Mouse (Mus musculus): ENCODE results near the gene Uox. TPM values are rescaled to one million over a fixed set of nuclear protein-coding genes. Genes with fewer than 3 reads are reported as not detected.

The Uox gene
- polyA plus RNA-seq, 1 experiment: not detected

DNA sequence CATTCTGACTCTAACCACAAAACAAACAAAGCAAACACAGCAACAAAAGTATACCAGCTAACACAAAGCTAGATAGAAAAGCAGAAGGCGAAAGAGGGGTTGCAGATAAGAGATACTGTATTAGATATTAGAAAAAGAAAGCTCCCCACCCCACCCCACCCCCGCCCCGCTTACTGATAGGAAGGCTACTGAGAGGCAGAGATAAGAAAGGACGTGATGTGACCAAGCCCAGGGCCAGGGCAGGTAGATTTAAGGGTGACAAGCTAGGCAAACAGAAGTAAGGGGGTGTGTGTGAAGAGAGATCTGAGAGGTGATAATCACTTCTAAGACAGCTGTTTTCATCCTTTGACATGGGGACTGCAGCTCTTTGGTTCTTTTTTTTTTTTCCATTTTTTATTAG lies 48.1 kb downstream of the Uox start:
- no peaks in the 10 kb centered on the region for H3K27me3 ChIP-seq (ENCODE audit: control insufficient read depth, insufficient read depth, low read length)
- H3K4me3 ChIP-seq (ENCODE audit: extremely low read depth, insufficient read depth, insufficient read length): no peak overlapping the region
- H3K27ac ChIP-seq (ENCODE audit: insufficient read depth, low read length): no peak overlapping the region
- no peaks in the 10 kb centered on the region for H3K36me3 ChIP-seq (ENCODE audit: control insufficient read depth, insufficient read depth, low read length)
- no peak for TF ChIP-seq POLR2A (IDR thresholded peaks at IDR 0.05; ENCODE audit: low read depth, low read length)
- TF ChIP-seq CTCF (IDR thresholded peaks at IDR 0.05; ENCODE audit: extremely low read depth, insufficient read depth, insufficient read length, insufficient replicate concordance): no peak
- no peak for DNase-seq (ENCODE audit: low read depth in 1 of 2, low spot score in 2 of 2)
- WGBS: 81% methylated on average over 4 of the region's 4 CpGs
- H3K4me1 ChIP-seq (ENCODE audit: control insufficient read depth, insufficient read depth, insufficient read length): no peaks in the 10 kb centered on the region

DNA sequence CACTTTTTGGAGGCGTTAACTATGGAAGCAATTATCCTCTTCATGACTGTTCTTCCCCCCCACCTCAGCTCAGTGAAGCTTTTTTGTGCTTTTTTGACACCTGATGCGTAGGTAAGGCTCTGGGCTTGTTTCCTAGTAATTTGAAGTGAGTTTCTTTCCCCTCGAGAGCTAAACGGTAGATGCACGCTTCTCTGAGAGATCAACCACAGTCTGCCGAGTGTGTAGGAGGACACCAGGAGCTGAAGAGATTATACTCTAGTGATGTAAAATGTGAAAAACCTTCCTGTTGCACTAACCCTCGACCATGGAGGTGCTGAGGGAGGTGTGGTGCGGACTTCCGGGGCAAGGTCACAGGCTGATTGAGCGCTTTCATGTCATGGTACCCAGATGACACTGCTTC lies 49.9 kb downstream of the Uox start:
- Histone ChIP-seq H3K4me1 (ENCODE audit: control insufficient read depth, insufficient read depth, insufficient read length) (no peaks in the 10 kb centered on the region), H3K27ac (ENCODE audit: insufficient read depth, low read length) (no peak overlapping the region), H3K27me3 (ENCODE audit: control insufficient read depth, insufficient read depth, low read length) (no peaks in the 10 kb centered on the region), H3K4me3 (ENCODE audit: extremely low read depth, insufficient read depth, insufficient read length) (no peak overlapping the region), H3K36me3 (ENCODE audit: control insufficient read depth, insufficient read depth, low read length) (no peaks in the 10 kb centered on the region)
- no peak for DNase-seq (ENCODE audit: low read depth in 1 of 2, low spot score in 2 of 2)
- TF ChIP-seq CTCF (IDR thresholded peaks at IDR 0.05; ENCODE audit: extremely low read depth, insufficient read depth, insufficient read length, insufficient replicate concordance) (no peak), POLR2A (IDR thresholded peaks at IDR 0.05; ENCODE audit: low read depth, low read length) (no peak)
- WGBS: 83% methylated on average over 10 of the region's 10 CpGs

DNA sequence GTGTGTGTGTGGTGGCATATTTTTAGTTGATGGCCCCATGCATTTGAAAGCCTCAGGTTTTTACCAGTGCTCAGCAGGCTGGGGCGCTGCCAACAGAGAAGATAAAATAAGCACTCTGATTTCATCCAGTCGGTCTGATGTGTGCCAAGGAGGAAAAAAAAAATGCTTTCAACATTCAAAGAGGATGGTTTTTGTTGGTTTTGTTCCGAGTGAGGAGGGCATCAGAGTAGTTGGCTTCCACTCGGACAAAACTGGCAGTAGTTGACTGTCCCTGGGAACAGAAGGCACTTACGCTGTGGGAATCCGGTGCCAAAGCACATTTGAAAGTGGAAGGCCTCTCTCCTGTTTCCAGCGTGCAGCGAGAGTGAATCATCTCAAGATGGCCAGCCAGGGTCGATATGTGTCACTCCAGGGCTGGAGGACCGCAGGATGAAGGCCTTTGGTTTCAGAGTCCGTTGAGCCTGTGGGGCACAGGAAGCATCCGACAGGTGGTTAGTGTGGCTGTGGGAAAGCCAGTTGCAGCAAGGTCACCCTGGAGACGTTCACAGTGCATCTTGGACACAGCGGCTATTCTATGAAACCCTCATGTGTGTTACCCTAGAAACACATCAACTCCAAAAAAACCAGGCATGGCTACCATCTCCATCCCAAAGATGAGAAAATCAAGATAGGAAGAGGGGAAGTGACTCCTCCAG lies 50.5 kb downstream of the Uox start:
- no peaks in the 10 kb centered on the region for H3K36me3 ChIP-seq (ENCODE audit: control insufficient read depth, insufficient read depth, low read length)
- H3K27me3 ChIP-seq (ENCODE audit: control insufficient read depth, insufficient read depth, low read length): no peaks in the 10 kb centered on the region
- H3K4me3 ChIP-seq (ENCODE audit: extremely low read depth, insufficient read depth, insufficient read length): no peak overlapping the region
- DNase-seq (ENCODE audit: low read depth in 1 of 2, low spot score in 2 of 2): no peak
- WGBS: 76% methylated on average over 14 of the region's 14 CpGs
- TF ChIP-seq CTCF (IDR thresholded peaks at IDR 0.05; ENCODE audit: extremely low read depth, insufficient read depth, insufficient read length, insufficient replicate concordance) (no peak), POLR2A (IDR thresholded peaks at IDR 0.05; ENCODE audit: low read depth, low read length) (no peak)
- H3K4me1 ChIP-seq (ENCODE audit: control insufficient read depth, insufficient read depth, insufficient read length): no peaks in the 10 kb centered on the region
- no peak overlapping the region for H3K27ac ChIP-seq (ENCODE audit: insufficient read depth, low read length)

- H3K4me3 ChIP-seq (ENCODE audit: extremely low read depth, insufficient read depth, insufficient read length): no peak overlapping the region
- no peak overlapping the region for H3K27ac ChIP-seq (ENCODE audit: insufficient read depth, low read length)
- H3K36me3 ChIP-seq (ENCODE audit: control insufficient read depth, insufficient read depth, low read length): no peaks in the 10 kb centered on the region
- H3K4me1 ChIP-seq (ENCODE audit: control insufficient read depth, insufficient read depth, insufficient read length): no peaks in the 10 kb centered on the region
- DNase-seq (ENCODE audit: low read depth in 1 of 2, low spot score in 2 of 2): no peak
- 88% methylated on average over 11 of the region's 11 CpGs for WGBS
- H3K27me3 ChIP-seq (ENCODE audit: control insufficient read depth, insufficient read depth, low read length): no peaks in the 10 kb centered on the region
- TF ChIP-seq POLR2A (IDR thresholded peaks at IDR 0.05; ENCODE audit: low read depth, low read length) (no peak), CTCF (IDR thresholded peaks at IDR 0.05; ENCODE audit: extremely low read depth, insufficient read depth, insufficient read length, insufficient replicate concordance) (no peak)
Observed at GRCm38 (mm10) chr3:146621966-146622365, 51.7 kb downstream of the Uox start.

DNA sequence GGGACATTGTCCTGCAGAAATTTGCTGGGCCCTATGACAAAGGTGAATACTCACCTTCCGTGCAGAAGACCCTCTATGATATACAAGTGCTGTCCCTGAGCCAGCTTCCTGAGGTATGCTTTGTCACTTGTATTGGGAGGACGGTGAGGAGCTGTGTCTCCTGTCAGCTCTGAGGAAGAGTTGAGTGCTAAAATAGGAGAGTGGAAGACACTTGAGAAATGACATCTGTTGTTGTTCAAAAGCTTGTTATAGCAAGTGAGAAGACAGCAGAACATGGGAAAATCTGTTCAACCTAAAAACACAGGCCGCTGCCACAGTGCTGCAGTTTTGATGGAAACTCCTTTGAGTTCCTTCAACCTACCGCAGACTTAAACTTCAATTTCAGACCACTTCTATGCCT lies 55.5 kb downstream of the Uox start:
- Histone ChIP-seq H3K27ac (ENCODE audit: insufficient read depth, low read length) (no peak overlapping the region), H3K27me3 (ENCODE audit: control insufficient read depth, insufficient read depth, low read length) (no peaks in the 10 kb centered on the region), H3K4me1 (ENCODE audit: control insufficient read depth, insufficient read depth, insufficient read length) (no peaks in the 10 kb centered on the region; the same call in 1 of the 2 replicates), H3K4me3 (ENCODE audit: extremely low read depth, insufficient read depth, insufficient read length) (no peak overlapping the region), H3K36me3 (ENCODE audit: control insufficient read depth, insufficient read depth, low read length) (no peaks in the 10 kb centered on the region)
- no peak for TF ChIP-seq POLR2A (IDR thresholded peaks at IDR 0.05; ENCODE audit: low read depth, low read length)
- TF ChIP-seq CTCF (IDR thresholded peaks at IDR 0.05; ENCODE audit: extremely low read depth, insufficient read depth, insufficient read length, insufficient replicate concordance): no peak
- no peak for DNase-seq (ENCODE audit: low read depth in 1 of 2, low spot score in 2 of 2)
- WGBS: 93% methylated on average over 4 of the region's 4 CpGs

- no peaks in the 10 kb centered on the region for H3K36me3 ChIP-seq (ENCODE audit: control insufficient read depth, insufficient read depth, low read length)
- H3K4me3 ChIP-seq (ENCODE audit: extremely low read depth, insufficient read depth, insufficient read length): no peak overlapping the region
- no peak for TF ChIP-seq CTCF (IDR thresholded peaks at IDR 0.05; ENCODE audit: extremely low read depth, insufficient read depth, insufficient read length, insufficient replicate concordance)
- no peak for TF ChIP-seq POLR2A (IDR thresholded peaks at IDR 0.05; ENCODE audit: low read depth, low read length)
- DNase-seq (ENCODE audit: low read depth in 1 of 2, low spot score in 2 of 2): no peak
- H3K27ac ChIP-seq (ENCODE audit: insufficient read depth, low read length): no peak overlapping the region
- 54% methylated on average over 8 of the region's 8 CpGs for WGBS
- H3K27me3 ChIP-seq (ENCODE audit: control insufficient read depth, insufficient read depth, low read length): no peaks in the 10 kb centered on the region
- no peaks in the 10 kb centered on the region; the same call in 1 of the 2 replicates for H3K4me1 ChIP-seq (ENCODE audit: control insufficient read depth, insufficient read depth, insufficient read length)
Observed at GRCm38 (mm10) chr3:146628227-146628982, 58.2 kb downstream of the Uox start.

DNA sequence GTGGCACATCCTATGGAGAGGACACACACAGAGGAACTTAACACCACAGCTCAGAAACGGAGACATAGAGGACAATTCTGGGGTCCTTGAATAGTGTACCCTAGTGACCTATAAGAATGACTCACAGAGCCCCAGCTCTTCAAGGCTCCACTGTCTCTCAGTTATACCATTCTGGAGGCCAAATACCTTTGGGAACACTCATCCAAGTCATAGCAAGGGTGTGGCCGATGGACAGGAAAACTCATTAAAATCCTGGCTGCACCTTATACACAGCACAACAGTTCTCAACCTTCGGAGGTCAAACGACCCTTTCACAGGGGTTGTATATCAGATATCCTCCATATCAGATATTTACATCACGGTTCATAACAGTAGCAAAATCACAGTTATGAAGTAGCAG lies 62.3 kb downstream of the Uox start:
- no peaks in the 10 kb centered on the region for H3K36me3 ChIP-seq (ENCODE audit: control insufficient read depth, insufficient read depth, low read length)
- DNase-seq (ENCODE audit: low read depth in 1 of 2, low spot score in 2 of 2): no peak
- no peaks in the 10 kb centered on the region; the same call in 1 of the 2 replicates for H3K4me1 ChIP-seq (ENCODE audit: control insufficient read depth, insufficient read depth, insufficient read length)
- H3K4me3 ChIP-seq (ENCODE audit: extremely low read depth, insufficient read depth, insufficient read length): no peak overlapping the region
- TF ChIP-seq CTCF (IDR thresholded peaks at IDR 0.05; ENCODE audit: extremely low read depth, insufficient read depth, insufficient read length, insufficient replicate concordance) (no peak), POLR2A (IDR thresholded peaks at IDR 0.05; ENCODE audit: low read depth, low read length) (no peak)
- WGBS: 86% methylated on average over 5 of the region's 5 CpGs
- no peaks in the 10 kb centered on the region for H3K27me3 ChIP-seq (ENCODE audit: control insufficient read depth, insufficient read depth, low read length)
- H3K27ac ChIP-seq (ENCODE audit: insufficient read depth, low read length): no peak overlapping the region
